Mouse (Mus musculus) heart, postnatal 0 days (tissue): ENCODE results near the gene Msh5.

ENCODE experiments used
- CTCF ChIP-seq: IDR thresholded peaks from 2 replicates; pipeline ENCODE4 v1.5.1; 2016; ENCODE audit warnings: antibody characterized with exemption, control low read depth, low read depth
- EP300 ChIP-seq: IDR thresholded peaks from 2 replicates; pipeline ENCODE4 v1.6.1; 2016; ENCODE audit warnings: antibody characterized with exemption, low read depth

DNA sequence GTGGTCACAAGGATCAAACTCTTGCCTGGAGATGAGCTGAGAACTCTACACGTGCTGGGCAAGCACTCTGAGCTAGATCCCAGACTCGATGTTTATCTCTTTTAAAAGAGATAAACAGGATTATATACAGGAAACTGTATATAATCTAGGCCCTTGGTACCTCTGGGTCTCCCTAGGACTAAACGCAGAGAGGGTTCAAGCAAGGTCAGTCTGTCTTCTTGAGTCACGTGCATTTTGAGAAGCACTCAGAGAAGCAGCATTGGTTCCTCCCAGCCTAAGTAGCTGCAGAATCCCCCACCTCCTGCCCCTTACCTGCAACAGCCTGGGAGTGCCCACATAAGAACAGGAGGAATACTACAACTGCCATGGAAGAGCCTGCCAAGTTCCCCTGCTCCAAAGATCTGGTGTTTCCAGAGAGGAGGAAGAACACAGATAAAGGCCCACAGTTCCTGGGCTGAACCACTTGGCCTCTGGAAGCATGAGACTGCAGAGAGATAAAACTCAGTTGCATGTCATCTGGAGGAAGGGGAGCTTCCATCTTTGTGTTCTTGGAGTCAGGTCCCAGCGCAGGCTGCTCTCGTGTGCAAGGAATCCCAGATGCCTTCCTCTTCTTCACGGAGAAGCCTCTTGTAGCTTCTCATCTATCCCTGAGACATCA, 38.8 kb upstream of the Msh5 start, which contains the start of gene Ly6g6f:
- no peak for TF ChIP-seq CTCF
- no peak for TF ChIP-seq EP300
